Mouse (Mus musculus) hindbrain, postnatal 0 days (tissue): ENCODE measurements at regions not wholly inside any gene's neighbourhood (a gene's known extent, or its start where the extent isn't known, plus 50 kb on each side); places are given as distances from the start of the nearest gene placed in this dataset.
A peak's percentile ranks its signal among the peaks of the same experiment; 100 is the strongest.

Source experiments
- ATAC-seq: fragments of 200-750 bp; cut with Nextera tagmentation; 2 replicates; pipeline ENCODE4 v1.8.0; 2017; ENCODE audit warnings: mild to moderate bottlenecking, moderate TSS enrichment, moderate library complexity
- DNase-seq: peaks from one replicate; pipeline ENCODE4 v3.0.0-alpha.2; 2015; ENCODE audit warnings: low spot score
- H3K27ac ChIP-seq: fragments of 300-500 bp; sonication (generic); 2 replicates; pipeline ENCODE4 v1.5.1; 2014; ENCODE audit warnings: mild to moderate bottlenecking
- H3K27me3 ChIP-seq: fragments of 300-500 bp; sonication (generic); 2 replicates; pipeline ENCODE4 v1.6.1; 2014; ENCODE audit warnings: low read length, mixed read lengths; ENCODE audit not compliant: insufficient read depth
- H3K36me3 ChIP-seq: fragments of 300-500 bp; sonication (generic); 2 replicates; pipeline ENCODE4 v1.6.1; 2014; ENCODE audit warnings: low read length, mixed read lengths; ENCODE audit not compliant: insufficient read depth
- H3K4me1 ChIP-seq: fragments of 300-500 bp; sonication (generic); 2 replicates; pipeline ENCODE4 v1.6.1; 2014; ENCODE audit warnings: antibody characterized with exemption, low read length, mixed read lengths; ENCODE audit not compliant: insufficient read depth
- H3K4me2 ChIP-seq: fragments of 300-500 bp; sonication (generic); 2 replicates; pipeline ENCODE4 v1.6.1; 2014; ENCODE audit warnings: low read depth, mild to moderate bottlenecking, low read length, moderate library complexity, mixed read lengths
- H3K4me3 ChIP-seq: fragments of 300-500 bp; sonication (generic); 2 replicates; pipeline ENCODE4 v1.5.1; 2014; ENCODE audit warnings: low read length
- H3K9ac ChIP-seq: fragments of 300-500 bp; sonication (generic); replicated peaks from 2 replicates; pipeline ENCODE4 v1.6.1; 2014; ENCODE audit warnings: mild to moderate bottlenecking, low read length, moderate library complexity, mixed read lengths
- H3K9me3 ChIP-seq: fragments of 300-500 bp; sonication (generic); 2 replicates; pipeline ENCODE4 v1.6.1; 2016; ENCODE audit warnings: low read length, mixed read lengths
- CTCF ChIP-seq: IDR thresholded peaks from 2 replicates; pipeline ENCODE4 v1.5.1; 2016; ENCODE audit warnings: antibody characterized with exemption, control low read depth, low read depth
- WGBS: fragments of 180-500 bp; shearing (Covaris S2); extraction: QIAGEN DNeasy Blood & Tissue Kit; methylation state at CpG from one replicate; pipeline ENCODE4 v1.1.7; 2014; 5-methylcytosine and 5-hydroxymethylcytosine counted together

GRCm38 (mm10) chr8:101697948-101698347 lies 1087.5 kb downstream of the Cdh11 start:
- no peaks in the 10 kb centered on the region for H3K9me3 ChIP-seq
- H3K27me3 ChIP-seq = no peaks in the 10 kb centered on the region
- WGBS = 35% methylated on average over 1 of the region's 1 CpGs
- H3K27ac ChIP-seq = no peak overlapping the region
- TF ChIP-seq CTCF = no peak
- ATAC-seq = no peak
- DNase-seq = no peak
- H3K4me3 ChIP-seq = no peak overlapping the region
- no peak overlapping the region for H3K4me2 ChIP-seq
- H3K36me3 ChIP-seq = no peaks in the 10 kb centered on the region
- H3K9ac ChIP-seq = no peak overlapping the region
- no peaks in the 10 kb centered on the region for H3K4me1 ChIP-seq

- no peak overlapping the region for H3K4me3 ChIP-seq
- H3K4me2 ChIP-seq = no peak overlapping the region
- 77% methylated on average over 1 of the region's 1 CpGs for WGBS
- DNase-seq (no peak), ATAC-seq (no peak)
- no peak overlapping the region for H3K9ac ChIP-seq
- H3K9me3 ChIP-seq = no peaks in the 10 kb centered on the region
- TF ChIP-seq CTCF = no peak
- no peaks in the 10 kb centered on the region for H3K4me1 ChIP-seq
- no peak overlapping the region for H3K27ac ChIP-seq
- no peaks in the 10 kb centered on the region for H3K36me3 ChIP-seq
- H3K27me3 ChIP-seq = no peaks in the 10 kb centered on the region
Measured at GRCm38 (mm10) chr8:101690901-101691300, 1094.5 kb downstream of the Cdh11 start.

GRCm38 (mm10) chr8:101668921-101669320 lies 1116.5 kb downstream of the Cdh11 start:
- no peak for ATAC-seq
- Histone ChIP-seq H3K9ac (no peak overlapping the region), H3K4me2 (no peak overlapping the region), H3K27ac (no peak overlapping the region), H3K4me3 (no peak overlapping the region), H3K4me1 (no peaks in the 10 kb centered on the region), H3K9me3 (no peaks in the 10 kb centered on the region), H3K27me3 (no peaks in the 10 kb centered on the region), H3K36me3 (no peaks in the 10 kb centered on the region)
- no peak for TF ChIP-seq CTCF
- WGBS = 70% methylated on average over 2 of the region's 2 CpGs
- no peak for DNase-seq

- H3K4me2 ChIP-seq = no peak overlapping the region
- no peaks in the 10 kb centered on the region for H3K9me3 ChIP-seq
- ATAC-seq (no peak), DNase-seq (no peak)
- H3K9ac ChIP-seq = no peak overlapping the region
- TF ChIP-seq CTCF = no peak
- H3K4me3 ChIP-seq = no peak overlapping the region
- H3K27me3 ChIP-seq = no peaks in the 10 kb centered on the region
- H3K4me1 ChIP-seq = no peaks in the 10 kb centered on the region
- H3K36me3 ChIP-seq = no peaks in the 10 kb centered on the region
- H3K27ac ChIP-seq = no peak overlapping the region
- whole genome bisulfite sequencing = 68% methylated on average over 2 of the region's 2 CpGs
Measured at GRCm38 (mm10) chr8:101662874-101663273, 1122.6 kb downstream of the Cdh11 start.

GRCm38 (mm10) chr8:101655292-101655691 lies 1130.2 kb downstream of the Cdh11 start:
- Histone ChIP-seq H3K4me1 (no peaks in the 10 kb centered on the region), H3K9ac (no peak overlapping the region), H3K27ac (no peak overlapping the region), H3K9me3 (no peaks in the 10 kb centered on the region), H3K4me3 (no peak overlapping the region), H3K27me3 (no peaks in the 10 kb centered on the region), H3K36me3 (no peaks in the 10 kb centered on the region), H3K4me2 (no peak overlapping the region)
- no peak for DNase-seq
- no peak for TF ChIP-seq CTCF
- WGBS = 57% methylated on average over 2 of the region's 2 CpGs
- ATAC-seq = no peak

- Histone ChIP-seq H3K9me3 (no peaks in the 10 kb centered on the region), H3K4me1 (no peaks in the 10 kb centered on the region), H3K27me3 (no peaks in the 10 kb centered on the region), H3K4me3 (no peak overlapping the region), H3K36me3 (no peaks in the 10 kb centered on the region), H3K9ac (no peak overlapping the region), H3K27ac (no peak overlapping the region), H3K4me2 (no peak overlapping the region)
- peak; percentile 66 for TF ChIP-seq CTCF
- whole genome bisulfite sequencing = 24% methylated on average over 1 of the region's 1 CpGs
- ATAC-seq (no peak), DNase-seq (peak; percentile 36)
Measured at GRCm38 (mm10) chr8:101628816-101629215, 1156.6 kb downstream of the Cdh11 start.

GRCm38 (mm10) chr8:101621941-101622340 lies 1163.5 kb downstream of the Cdh11 start:
- Histone ChIP-seq H3K27ac (no peak overlapping the region), H3K4me1 (no peaks in the 10 kb centered on the region), H3K9me3 (no peaks in the 10 kb centered on the region), H3K27me3 (no peaks in the 10 kb centered on the region), H3K4me2 (no peak overlapping the region), H3K4me3 (no peak overlapping the region), H3K9ac (no peak overlapping the region), H3K36me3 (no peaks in the 10 kb centered on the region)
- WGBS = 68% methylated on average over 1 of the region's 1 CpGs
- no peak for TF ChIP-seq CTCF
- DNase-seq = no peak
- no peak for ATAC-seq

- H3K36me3 ChIP-seq = no peaks in the 10 kb centered on the region
- no peak for TF ChIP-seq CTCF
- H3K9ac ChIP-seq = no peak overlapping the region
- no peaks in the 10 kb centered on the region for H3K4me1 ChIP-seq
- no peak for DNase-seq
- H3K4me2 ChIP-seq = no peak overlapping the region
- no peak for ATAC-seq
- H3K9me3 ChIP-seq = no peaks in the 10 kb centered on the region
- no peak overlapping the region for H3K4me3 ChIP-seq
- H3K27ac ChIP-seq = no peak overlapping the region
- H3K27me3 ChIP-seq = no peaks in the 10 kb centered on the region
Measured at GRCm38 (mm10) chr8:101591115-101591514, 1194.3 kb downstream of the Cdh11 start.
